8 mouse cellular contexts compared by ENCODE assay signal in the genomic region with DNA sequence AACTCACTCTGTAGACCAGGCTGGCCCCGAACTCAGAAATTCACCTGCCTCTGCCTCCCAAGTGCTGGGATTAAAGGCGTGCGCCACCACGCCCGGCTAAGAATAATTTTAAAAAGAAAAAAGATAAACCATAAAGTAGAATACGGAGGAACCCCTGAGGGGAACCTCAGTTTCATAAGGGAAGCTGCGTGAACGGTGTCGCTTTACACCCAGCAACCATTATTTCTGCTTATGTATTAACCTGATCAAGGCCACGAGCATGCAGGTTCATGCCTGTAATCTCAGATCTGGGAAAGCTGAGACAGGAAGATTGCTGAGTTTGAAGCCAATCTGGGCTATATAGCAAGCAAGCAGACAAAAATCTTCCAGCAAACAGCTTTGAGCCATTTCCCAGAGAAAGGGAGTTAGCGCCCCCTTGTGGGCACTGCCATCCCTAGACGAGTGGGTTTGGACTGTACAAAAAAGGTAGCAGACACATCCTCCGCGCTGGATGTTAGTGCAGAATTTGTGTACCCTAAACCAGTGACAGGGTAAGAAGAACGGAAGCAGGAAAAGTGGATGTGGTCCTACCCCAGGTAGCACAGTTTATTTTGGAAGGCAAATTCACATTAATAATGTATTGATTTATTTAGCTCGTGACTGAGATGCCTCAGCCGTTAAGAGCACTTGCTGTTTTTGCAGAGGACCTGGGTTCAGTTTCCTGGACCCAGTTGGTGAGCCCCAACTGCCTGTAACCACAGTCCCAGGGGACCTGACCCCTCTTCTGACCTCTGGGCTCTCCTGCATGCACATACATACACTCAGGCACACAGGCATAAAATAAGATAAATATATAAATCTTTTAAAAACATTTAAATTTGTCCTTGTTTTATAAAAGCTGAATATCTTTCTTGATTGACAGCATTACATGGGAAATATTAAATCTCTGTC. TPM values are rescaled to one million over a fixed set of nuclear protein-coding genes. Genes with fewer than 3 reads are reported as not detected.
A peak's percentile ranks its signal among the peaks of the same experiment; 100 is the strongest.
DNase-seq lines count a peak whose midpoint lies in the region; ATAC-seq and TF ChIP-seq lines count a peak whose summit lies in the region.

No protein-coding gene starts in this region.

- peak; percentile 89 for DNase-seq in brain, embryonic 14.5 days (ENCODE audit: low read depth)
- DNase-seq in forebrain, embryonic 10.5 days (ENCODE audit: extremely low spot score, low spot score): peak; percentile 86
- DNase-seq in layer of hippocampus, adult 8-10 months (ENCODE audit: low spot score in 2 of 2): peak; percentile 67 to 91
- peak; percentile 75 for DNase-seq in ovary, postnatal 10 days (ENCODE audit: low spot score)
- DNase-seq in thymus, adult 2 months: peak; percentile 91

- peaks cover 3% of the 10 kb centered on the region; the same call in 1 of the 2 replicates for H3K4me1 ChIP-seq in E14TG2a.4 (replicated peaks; ENCODE audit: low read depth, low read length)
- no peaks in the 10 kb centered on the region for H3K4me1 ChIP-seq in forebrain, embryonic 10.5 days
- no peaks in the 10 kb centered on the region for H3K4me1 ChIP-seq in lung, embryonic 15.5 days
- H3K4me1 ChIP-seq in thymus, adult 2 months (replicated peaks; ENCODE audit: control insufficient read depth, insufficient read depth, low read length): no peaks in the 10 kb centered on the region

- no peak overlapping the region for H3K4me2 ChIP-seq in lung, embryonic 15.5 days

- WGBS in forebrain, embryonic 10.5 days: 60% methylated on average over 17 of the region's 17 CpGs
- WGBS in lung, embryonic 15.5 days: 51% methylated on average over 17 of the region's 17 CpGs
- WGBS in thymus, adult 2 months: 36% methylated on average over 17 of the region's 17 CpGs

- no peaks in the 10 kb centered on the region for H3K36me3 ChIP-seq in E14TG2a.4 (ENCODE audit: insufficient read depth, low read length)
- H3K36me3 ChIP-seq in forebrain, embryonic 10.5 days (replicated peaks): no peaks in the 10 kb centered on the region
- H3K36me3 ChIP-seq in lung, embryonic 15.5 days: no peaks in the 10 kb centered on the region
- H3K36me3 ChIP-seq in thymus, adult 2 months (ENCODE audit: control insufficient read depth, insufficient read depth, low read length): no peaks in the 10 kb centered on the region

- H3K9ac ChIP-seq in lung, embryonic 15.5 days: no peak overlapping the region

- TF ChIP-seq POLR2A in brain, embryonic 14.5 days (IDR thresholded peaks at IDR 0.05; ENCODE audit: borderline replicate concordance, extremely low read depth, insufficient read depth, insufficient read length, poor library complexity, severe bottlenecking): no peak
- TF ChIP-seq POLR2A in thymus, adult 2 months (IDR thresholded peaks at IDR 0.05; ENCODE audit: control insufficient read depth, extremely low read depth, insufficient read depth, low read length, poor library complexity): no peak

- peak; percentile 83 to 89 for ATAC-seq in hematopoietic stem cell, adult 5-6 weeks (replicated peaks in 1 of 2; ENCODE audit: insufficient read depth in 1 of 2, low FRiP score in 2 of 2, low TSS enrichment in 1 of 2, low read depth in 1 of 2, poor library complexity in 2 of 2, severe bottlenecking in 2 of 2)
- ATAC-seq in lung, embryonic 15.5 days (ENCODE audit: borderline replicate concordance, extremely low read depth, low FRiP score, low TSS enrichment): peak; percentile 46; the same call in 1 of the 2 replicates

- peaks cover 6% of the 10 kb centered on the region; the same call in 1 of the 2 replicates for H3K27me3 ChIP-seq in E14TG2a.4 (ENCODE audit: insufficient read depth, low read length)
- H3K27me3 ChIP-seq in forebrain, embryonic 10.5 days (ENCODE audit: poor library complexity, severe bottlenecking): no peaks in the 10 kb centered on the region
- no peaks in the 10 kb centered on the region for H3K27me3 ChIP-seq in lung, embryonic 15.5 days
- no peaks in the 10 kb centered on the region for H3K27me3 ChIP-seq in thymus, adult 2 months (ENCODE audit: control insufficient read depth, insufficient read depth, low read length)

- no peak overlapping the region for H3K27ac ChIP-seq in forebrain, embryonic 10.5 days
- H3K27ac ChIP-seq in lung, embryonic 15.5 days: no peak overlapping the region
- no peak overlapping the region for H3K27ac ChIP-seq in thymus, adult 2 months (ENCODE audit: control insufficient read depth, insufficient read depth, low read length)

- peak; percentile 93 for TF ChIP-seq CTCF in E14TG2a.4 (conservative IDR thresholded peaks at IDR 0.05; ENCODE audit: low read length)
- peak; percentile 94 for TF ChIP-seq CTCF in brain, embryonic 14.5 days (IDR thresholded peaks at IDR 0.05; ENCODE audit: borderline replicate concordance, extremely low read depth, insufficient read depth, insufficient read length)
- TF ChIP-seq CTCF in thymus, adult 2 months (IDR thresholded peaks at IDR 0.05; ENCODE audit: borderline replicate concordance, control insufficient read depth, extremely low read depth, insufficient read depth, low read length, poor library complexity): no peak

- no peak overlapping the region for H3K4me3 ChIP-seq in E14TG2a.4 (replicated peaks; ENCODE audit: low read length)
- no peak overlapping the region for H3K4me3 ChIP-seq in forebrain, embryonic 10.5 days
- no peak overlapping the region for H3K4me3 ChIP-seq in lung, embryonic 15.5 days
- H3K4me3 ChIP-seq in thymus, adult 2 months (ENCODE audit: control insufficient read depth, insufficient read depth, low read length): no peak overlapping the region

- peaks cover 19% of the 10 kb centered on the region for H3K9me3 ChIP-seq in E14TG2a.4 (ENCODE audit: low read length)
- peaks cover 15% of the 10 kb centered on the region; the same call in 1 of the 2 replicates for H3K9me3 ChIP-seq in forebrain, embryonic 10.5 days
- no peaks in the 10 kb centered on the region for H3K9me3 ChIP-seq in lung, embryonic 15.5 days

RNA-seq across cellular contexts. Expression of a gene that starts 7.9 kb away (rescaled TPM):
- polyA plus RNA-seq in brain, embryonic 14.5 days (2012; rRNA removed): 1.2 and 1.4 TPM in 2 replicates
- 19.2 and 26.1 TPM in 2 replicates for polyA plus RNA-seq in forebrain, embryonic 10.5 days (2016; fragmentation: Nextera tagmentation; extraction: Ambion mirVana)
- 1.1 and 2.8 TPM in 2 replicates for total RNA-seq in hematopoietic stem cell, adult 5-6 weeks (2017)
- total RNA-seq in layer of hippocampus, adult 8-10 months (2022): under 1 TPM in 3 of 4 experiments, not detected in 1; 0.54 to 0.98 (median 0.65) TPM
- 6.2 and 6.4 TPM in 2 replicates for polyA plus RNA-seq in lung, embryonic 15.5 days (2015; fragmentation: Nextera tagmentation; extraction: Ambion mirVana)
- polyA plus RNA-seq in thymus, adult 2 months (2012; rRNA removed): 248 and 304 TPM in 2 replicates

RNA-seq across cellular contexts. Expression of a gene that starts 13.3 kb away (rescaled TPM):
- 62.4 and 82.8 TPM in 2 replicates for polyA plus RNA-seq in brain, embryonic 14.5 days (2012; rRNA removed)
- polyA plus RNA-seq in forebrain, embryonic 10.5 days (2016; fragmentation: Nextera tagmentation; extraction: Ambion mirVana): 53.3 and 56.9 TPM in 2 replicates
- total RNA-seq in hematopoietic stem cell, adult 5-6 weeks (2017): 10.4 and 26.5 TPM in 2 replicates
- 10 to 100 TPM; 37.1 to 47.5 (median 41.4) TPM for total RNA-seq in layer of hippocampus, adult 8-10 months (2022)
- polyA plus RNA-seq in lung, embryonic 15.5 days (2015; fragmentation: Nextera tagmentation; extraction: Ambion mirVana): 77.3 and 84.7 TPM in 2 replicates
- 64.7 and 83.0 TPM in 2 replicates for polyA plus RNA-seq in thymus, adult 2 months (2012; rRNA removed)

RNA-seq across cellular contexts. Expression of a gene that starts 26.4 kb away (rescaled TPM):
- polyA plus RNA-seq in brain, embryonic 14.5 days (2012; rRNA removed): 138 and 193 TPM in 2 replicates
- 250 and 254 TPM in 2 replicates for polyA plus RNA-seq in forebrain, embryonic 10.5 days (2016; fragmentation: Nextera tagmentation; extraction: Ambion mirVana)
- total RNA-seq in hematopoietic stem cell, adult 5-6 weeks (2017): 43.6 and 44.7 TPM in 2 replicates
- 10 to 100 TPM; 55.4 to 61.7 (median 59.4) TPM for total RNA-seq in layer of hippocampus, adult 8-10 months (2022)
- 196 and 210 TPM in 2 replicates for polyA plus RNA-seq in lung, embryonic 15.5 days (2015; fragmentation: Nextera tagmentation; extraction: Ambion mirVana)
- 187 and 205 TPM in 2 replicates for polyA plus RNA-seq in thymus, adult 2 months (2012; rRNA removed)

RNA-seq across cellular contexts. Expression of a gene that starts 44.4 kb away (rescaled TPM):
- polyA plus RNA-seq in brain, embryonic 14.5 days (2012; rRNA removed): 0.35 and 0.55 TPM in 2 replicates
- 0.46 and 1.0 TPM in 2 replicates for polyA plus RNA-seq in forebrain, embryonic 10.5 days (2016; fragmentation: Nextera tagmentation; extraction: Ambion mirVana)
- not detected in 2 replicates for total RNA-seq in hematopoietic stem cell, adult 5-6 weeks (2017)
- 1 to 10 TPM in 3 of 4 experiments, under 1 TPM in 1; 0.63 to 3.0 (median 1.0) TPM for total RNA-seq in layer of hippocampus, adult 8-10 months (2022)
- polyA plus RNA-seq in lung, embryonic 15.5 days (2015; fragmentation: Nextera tagmentation; extraction: Ambion mirVana): 60.9 and 71.5 TPM in 2 replicates
- polyA plus RNA-seq in thymus, adult 2 months (2012; rRNA removed): 4.3 and 5.0 TPM in 2 replicates

RNA-seq across cellular contexts. Expression of a gene that starts 44.5 kb away (rescaled TPM):
- 0.03 and 0.15 TPM in 2 replicates for polyA plus RNA-seq in brain, embryonic 14.5 days (2012; rRNA removed)
- 0.18 and 0.32 TPM in 2 replicates for polyA plus RNA-seq in forebrain, embryonic 10.5 days (2016; fragmentation: Nextera tagmentation; extraction: Ambion mirVana)
- total RNA-seq in hematopoietic stem cell, adult 5-6 weeks (2017): not detected in 2 replicates
- under 1 TPM in 3 of 4 experiments, not detected in 1; 0.11 to 0.31 (median 0.12) TPM for total RNA-seq in layer of hippocampus, adult 8-10 months (2022)
- polyA plus RNA-seq in lung, embryonic 15.5 days (2015; fragmentation: Nextera tagmentation; extraction: Ambion mirVana): 0.52 and 0.64 TPM in 2 replicates
- 0.04 and 0.05 TPM in 2 replicates for polyA plus RNA-seq in thymus, adult 2 months (2012; rRNA removed)
